Mouse (Mus musculus): Measurements from ENCODE around the gene Rfc4.
"Not testable (repeated sequence)": the region's sequence is repeated elsewhere in the genome, so short reads cannot be mapped to it uniquely, and the experiment has no call there.

Rfc4 gene

GRCm38 (mm10) chr16:23100613-23101012, 26.9 kb downstream of the Rfc4 start:
- no peak for DNase-seq

- DNase-seq = peak; percentile 39 to 41
Measured at GRCm38 (mm10) chr16:23100099-23100575, 27.4 kb downstream of the Rfc4 start.

GRCm38 (mm10) chr16:23099632-23100031, 27.9 kb downstream of the Rfc4 start:
- DNase-seq = no peak

GRCm38 (mm10) chr16:23098105-23098452, 29.5 kb downstream of the Rfc4 start:
- DNase-seq = not testable (repeated sequence)

GRCm38 (mm10) chr16:23097290-23098104, 30.0 kb downstream of the Rfc4 start:
- DNase-seq = not testable (repeated sequence)

GRCm38 (mm10) chr16:23096886-23097285, 30.7 kb downstream of the Rfc4 start:
- not testable (repeated sequence) for DNase-seq

GRCm38 (mm10) chr16:23095581-23095980, 32.0 kb downstream of the Rfc4 start:
- DNase-seq = not testable (repeated sequence)

- no peak for DNase-seq
Measured at GRCm38 (mm10) chr16:23094136-23094535, 33.4 kb downstream of the Rfc4 start.

- no peak for DNase-seq
Measured at GRCm38 (mm10) chr16:23093321-23093953, 34.1 kb downstream of the Rfc4 start.

- not testable (repeated sequence) for DNase-seq
Measured at GRCm38 (mm10) chr16:23091345-23091744, 36.2 kb downstream of the Rfc4 start.

GRCm38 (mm10) chr16:23088491-23088890, 39.0 kb downstream of the Rfc4 start:
- not testable (repeated sequence) for DNase-seq

GRCm38 (mm10) chr16:23087712-23088111, 39.8 kb downstream of the Rfc4 start:
- not testable (repeated sequence) for DNase-seq

- not testable (repeated sequence) for DNase-seq
Measured at GRCm38 (mm10) chr16:23087159-23087558, 40.4 kb downstream of the Rfc4 start.

GRCm38 (mm10) chr16:23077516-23077915, 50.0 kb downstream of the Rfc4 start:
- DNase-seq = not testable (repeated sequence)

Data from kidney, postnatal 25 days (tissue).